Mouse (Mus musculus): ENCODE data around the gene St3gal3. TPM values are rescaled to one million over a fixed set of nuclear protein-coding genes. Genes with fewer than 3 reads are reported as not detected.

The St3gal3 gene
- polyA plus RNA-seq, 1 experiment from 2014 or later = 9.6 TPM

- Histone ChIP-seq H3K27ac (peak within 1 kb of the TSS; percentile 82), H3K9ac (peak within 1 kb of the TSS; percentile 79), H3K4me1 (peaks cover 33% of the 10 kb centered on the region), H3K4me3 (peak within 1 kb of the TSS; percentile 64), H3K27me3 (no peaks in the 10 kb centered on the region), H3K36me3 (peaks cover 18% of the 10 kb centered on the region), H3K4me2 (peak within 1 kb of the TSS; percentile 99), H3K9me3 (no peaks in the 10 kb centered on the region)
- under 1% methylated on average over 61 of the region's 61 CpGs for WGBS
- peak; percentile 93 for ATAC-seq (ENCODE audit: insufficient number of reproducible peaks, low FRiP score, low TSS enrichment, low read depth)
Measured at GRCm38 (mm10) chr4:117914591-117915442, 219.9 kb downstream of the St3gal3 start, which contains the start of gene Ipo13. Gene Ipo13 (minus strand): TSS chr4:117914999.

GRCm38 (mm10) chr4:117914031-117914430 is 220.7 kb downstream of the St3gal3 start:
- Histone ChIP-seq H3K36me3 (peaks cover 18% of the 10 kb centered on the region), H3K27ac (peak overlapping the region; percentile 48; the same call in 1 of the 2 replicates)

GRCm38 (mm10) chr4:117913421-117913820 is 221.3 kb downstream of the St3gal3 start:
- Histone ChIP-seq H3K9me3 (no peaks in the 10 kb centered on the region), H3K4me3 (peak overlapping the region; percentile 64), H3K4me1 (peaks cover 38% of the 10 kb centered on the region), H3K9ac (0 out of 2 replicates have a peak overlapping the region, but pooled peaks have one; percentile 79), H3K36me3 (peaks cover 18% of the 10 kb centered on the region), H3K27me3 (no peaks in the 10 kb centered on the region), H3K27ac (no peak overlapping the region), H3K4me2 (peak overlapping the region; percentile 99)
- no peak for ATAC-seq (ENCODE audit: insufficient number of reproducible peaks, low FRiP score, low TSS enrichment, low read depth)
- WGBS = 61% methylated on average over 3 of the region's 3 CpGs

More at GRCm38 (mm10) chr4:117914031-117914430, 220.7 kb downstream of the St3gal3 start:
- peak overlapping the region; percentile 64 for H3K4me3 ChIP-seq
- H3K4me1 ChIP-seq = peaks cover 36% of the 10 kb centered on the region
- no peaks in the 10 kb centered on the region for H3K27me3 ChIP-seq
- no peaks in the 10 kb centered on the region for H3K9me3 ChIP-seq
- peak overlapping the region; percentile 99 for H3K4me2 ChIP-seq
- 19% methylated on average over 8 of the region's 8 CpGs for WGBS
- ATAC-seq (ENCODE audit: insufficient number of reproducible peaks, low FRiP score, low TSS enrichment, low read depth) = no peak; the same call in 1 of the 2 replicates
- peak overlapping the region; percentile 79 for H3K9ac ChIP-seq

- peaks cover 38% of the 10 kb centered on the region for H3K4me1 ChIP-seq
- peaks cover 18% of the 10 kb centered on the region for H3K36me3 ChIP-seq
- H3K27ac ChIP-seq = no peak overlapping the region
- no peaks in the 10 kb centered on the region for H3K9me3 ChIP-seq
- no peak for ATAC-seq (ENCODE audit: insufficient number of reproducible peaks, low FRiP score, low TSS enrichment, low read depth)
- H3K4me2 ChIP-seq = peak overlapping the region; percentile 99; the same call in 1 of the 2 replicates
- H3K4me3 ChIP-seq = peak overlapping the region; percentile 64
- 50% methylated on average over 7 of the region's 7 CpGs for WGBS
- no peak overlapping the region for H3K9ac ChIP-seq
- H3K27me3 ChIP-seq = no peaks in the 10 kb centered on the region
Measured at GRCm38 (mm10) chr4:117912685-117913273, 221.9 kb downstream of the St3gal3 start.

- 87% methylated on average over 13 of the region's 13 CpGs for WGBS
- Histone ChIP-seq H3K4me2 (no peak overlapping the region), H3K27ac (no peak overlapping the region), H3K4me3 (no peak overlapping the region), H3K9me3 (no peaks in the 10 kb centered on the region), H3K9ac (no peak overlapping the region), H3K4me1 (peaks cover 38% of the 10 kb centered on the region), H3K27me3 (no peaks in the 10 kb centered on the region), H3K36me3 (peaks cover 22% of the 10 kb centered on the region)
- no peak for ATAC-seq (ENCODE audit: insufficient number of reproducible peaks, low FRiP score, low TSS enrichment, low read depth)
Measured at GRCm38 (mm10) chr4:117912131-117912561, 222.6 kb downstream of the St3gal3 start.

GRCm38 (mm10) chr4:117908834-117909453 is 225.8 kb downstream of the St3gal3 start:
- peaks cover 46% of the 10 kb centered on the region for H3K36me3 ChIP-seq
- ATAC-seq (ENCODE audit: insufficient number of reproducible peaks, low FRiP score, low TSS enrichment, low read depth) = no peak

GRCm38 (mm10) chr4:117906196-117906595 is 228.5 kb downstream of the St3gal3 start:
- no peak overlapping the region for H3K9ac ChIP-seq
- no peaks in the 10 kb centered on the region for H3K9me3 ChIP-seq
- H3K4me1 ChIP-seq = peaks cover 5% of the 10 kb centered on the region; the same call in 1 of the 2 replicates
- ATAC-seq (ENCODE audit: insufficient number of reproducible peaks, low FRiP score, low TSS enrichment, low read depth) = no peak
- no peaks in the 10 kb centered on the region for H3K27me3 ChIP-seq
- no peak overlapping the region for H3K27ac ChIP-seq
- no peak overlapping the region for H3K4me2 ChIP-seq
- 88% methylated on average over 3 of the region's 3 CpGs for WGBS
- H3K4me3 ChIP-seq = no peak overlapping the region
- peaks cover 60% of the 10 kb centered on the region for H3K36me3 ChIP-seq

More at GRCm38 (mm10) chr4:117908834-117909453, 225.8 kb downstream of the St3gal3 start:
- Histone ChIP-seq H3K9me3 (no peaks in the 10 kb centered on the region), H3K9ac (no peak overlapping the region), H3K4me3 (no peak overlapping the region), H3K4me2 (no peak overlapping the region), H3K4me1 (peaks cover 29% of the 10 kb centered on the region), H3K27me3 (no peaks in the 10 kb centered on the region), H3K27ac (no peak overlapping the region)
- 79% methylated on average over 8 of the region's 8 CpGs for WGBS

- H3K36me3 ChIP-seq = peaks cover 70% of the 10 kb centered on the region
- ATAC-seq (ENCODE audit: insufficient number of reproducible peaks, low FRiP score, low TSS enrichment, low read depth) = no peak
- H3K9me3 ChIP-seq = no peaks in the 10 kb centered on the region
- H3K27ac ChIP-seq = no peak overlapping the region
- no peak overlapping the region for H3K4me2 ChIP-seq
- peaks cover 5% of the 10 kb centered on the region; the same call in 1 of the 2 replicates for H3K4me1 ChIP-seq
- H3K4me3 ChIP-seq = no peak overlapping the region
- no peaks in the 10 kb centered on the region for H3K27me3 ChIP-seq
- WGBS = 86% methylated on average over 8 of the region's 8 CpGs
- no peak overlapping the region for H3K9ac ChIP-seq
Measured at GRCm38 (mm10) chr4:117904761-117905160, 230.0 kb downstream of the St3gal3 start.

- no peak overlapping the region for H3K4me3 ChIP-seq
- H3K36me3 ChIP-seq = peaks cover 76% of the 10 kb centered on the region
- H3K9me3 ChIP-seq = no peaks in the 10 kb centered on the region
- H3K27ac ChIP-seq = no peak overlapping the region
- H3K4me2 ChIP-seq = no peak overlapping the region
- ATAC-seq (ENCODE audit: insufficient number of reproducible peaks, low FRiP score, low TSS enrichment, low read depth) = no peak
- no peaks in the 10 kb centered on the region for H3K27me3 ChIP-seq
- 93% methylated on average over 10 of the region's 10 CpGs for WGBS
- H3K9ac ChIP-seq = no peak overlapping the region
- H3K4me1 ChIP-seq = peaks cover 2% of the 10 kb centered on the region; the same call in 1 of the 2 replicates
Measured at GRCm38 (mm10) chr4:117904094-117904493, 230.6 kb downstream of the St3gal3 start.

GRCm38 (mm10) chr4:117898111-117898510 is 236.6 kb downstream of the St3gal3 start:
- peaks cover 93% of the 10 kb centered on the region for H3K36me3 ChIP-seq
- H3K9ac ChIP-seq = no peak overlapping the region
- ATAC-seq (ENCODE audit: insufficient number of reproducible peaks, low FRiP score, low TSS enrichment, low read depth) = no peak
- WGBS = 78% methylated on average over 3 of the region's 3 CpGs
- no peaks in the 10 kb centered on the region for H3K27me3 ChIP-seq
- H3K4me1 ChIP-seq = no peaks in the 10 kb centered on the region
- H3K4me2 ChIP-seq = no peak overlapping the region
- H3K9me3 ChIP-seq = no peaks in the 10 kb centered on the region
- no peak overlapping the region for H3K27ac ChIP-seq
- no peak overlapping the region for H3K4me3 ChIP-seq

GRCm38 (mm10) chr4:117896031-117896430 is 238.7 kb downstream of the St3gal3 start:
- Histone ChIP-seq H3K36me3 (peaks cover 72% of the 10 kb centered on the region), H3K27me3 (no peaks in the 10 kb centered on the region), H3K4me3 (no peak overlapping the region), H3K9ac (no peak overlapping the region), H3K27ac (no peak overlapping the region), H3K4me1 (peaks cover 9% of the 10 kb centered on the region), H3K9me3 (no peaks in the 10 kb centered on the region), H3K4me2 (no peak overlapping the region)
- WGBS = 92% methylated on average over 6 of the region's 6 CpGs
- ATAC-seq (ENCODE audit: insufficient number of reproducible peaks, low FRiP score, low TSS enrichment, low read depth) = no peak
